In the genomic region with DNA sequence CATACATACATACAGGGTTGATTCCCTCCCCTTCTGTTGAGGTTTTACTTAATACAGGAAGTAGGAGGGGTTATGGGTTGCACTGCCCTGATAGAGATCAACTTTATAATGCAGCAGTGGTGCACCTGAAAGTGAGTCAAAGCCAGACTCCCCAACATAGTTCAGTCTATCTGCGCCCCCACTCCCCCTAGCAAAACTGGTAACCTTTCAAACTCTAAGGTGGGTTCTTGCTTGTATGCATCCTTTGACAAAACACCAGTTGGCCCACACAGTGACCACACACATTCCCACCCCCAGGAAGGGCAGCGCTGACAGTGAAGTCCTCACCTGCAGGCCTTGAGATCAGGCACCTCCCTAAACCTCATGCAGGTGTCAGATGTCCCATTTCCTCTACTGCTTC, we compare ENCODE assay signal across 21 mouse cellular contexts.
A peak's percentile ranks its signal among the peaks of the same experiment; 100 is the strongest.
DNase-seq lines count a peak whose midpoint lies in the region; ATAC-seq lines count a peak whose summit lies in the region.
"Had no signal": no experiment of that assay in that cellular context is flagged by ENCODE, and none has a peak within 500 bp of the region (broad histone marks: within the 10 kb centered on the region; RNA-seq: fewer than 3 reads in every experiment).

No protein-coding gene starts in this region.

- no peak overlapping the region for H3K27ac ChIP-seq in heart, embryonic 10.5 days
- H3K27ac ChIP-seq: embryonic facial prominence, embryonic 13.5 days; hindbrain, embryonic 12.5 days; limb, embryonic 12.5 days; liver, embryonic 13.5 days; midbrain, embryonic 12.5 days; neural tube, embryonic 15.5 days had no signal

- 97% methylated on average over 2 of the region's 2 CpGs for WGBS in heart, embryonic 10.5 days

- H3K4me3 ChIP-seq in heart, embryonic 10.5 days, result no peak overlapping the region
- H3K4me3 ChIP-seq: embryonic facial prominence, embryonic 13.5 days; hindbrain, embryonic 12.5 days; limb, embryonic 12.5 days; liver, embryonic 13.5 days; midbrain, embryonic 12.5 days; neural tube, embryonic 15.5 days had no signal

- no peaks in the 10 kb centered on the region for H3K27me3 ChIP-seq in heart, embryonic 10.5 days (ENCODE audit: insufficient read depth, poor library complexity, severe bottlenecking)
- H3K27me3 ChIP-seq: embryonic facial prominence, embryonic 13.5 days; limb, embryonic 12.5 days; liver, embryonic 13.5 days had no signal

- 0 out of 2 replicates have a peak, but pooled peaks cover 5% of the 10 kb centered on the region for H3K9me3 ChIP-seq in heart, embryonic 10.5 days
- H3K9me3 ChIP-seq: liver, embryonic 13.5 days had no signal

- peak; percentile 56 for DNase-seq in heart, embryonic 10.5 days (ENCODE audit: low spot score)
- no peak for DNase-seq in heart, postnatal 36 days
- peak; percentile 69 for DNase-seq in T-cell, adult 2 months (ENCODE audit: low spot score)
- peak; percentile 40 to 54 for DNase-seq in thymus, postnatal 36 days
- no peak for DNase-seq in right cerebral cortex, postnatal 36 days (ENCODE audit: low spot score in 2 of 2)
- no peak for DNase-seq in right cerebral cortex, postnatal 4 days
- no peak for DNase-seq in adrenal gland, postnatal 36 days
- DNase-seq: adrenal gland, adult 8-10 months; cerebellum, adult 9-11 months; gastrocnemius, postnatal 25 days; kidney, postnatal 36 days; liver, embryonic 13.5 days; lung, embryonic 14.5 days; lung, postnatal 4 days had no signal

- ATAC-seq in megakaryocyte progenitor cell, adult 5-6 weeks (replicated peaks; ENCODE audit: poor library complexity), result peak; percentile 52
- ATAC-seq: forebrain, embryonic 16.5 days had no signal

- H3K4me1 ChIP-seq in heart, embryonic 10.5 days, result peaks cover 13% of the 10 kb centered on the region
- H3K4me1 ChIP-seq: limb, embryonic 12.5 days; liver, embryonic 13.5 days; midbrain, embryonic 12.5 days had no signal

- intact Hi-C loops in heart, postnatal 36 days (cut with DNase I), result loop anchor here (5.0 kb wide), 1 partner anchor 47 kb away; no protein-coding TSS in a partner anchor

- peaks cover 8% of the 10 kb centered on the region; the same call in 1 of the 2 replicates for H3K36me3 ChIP-seq in heart, embryonic 10.5 days
- H3K36me3 ChIP-seq: hindbrain, embryonic 12.5 days; limb, embryonic 12.5 days; liver, embryonic 13.5 days; midbrain, embryonic 12.5 days; neural tube, embryonic 15.5 days had no signal

Comparison
In these comparisons a context has a peak if more than half of its experiments do, and no peak if none do; other contexts are left out.
1. DNase-seq: peak in heart, embryonic 10.5 days (single experiment), T-cell, adult 2 months (single experiment) and thymus, postnatal 36 days (2 of 2); none in heart, postnatal 36 days (0 of 2), right cerebral cortex, postnatal 36 days (0 of 2), right cerebral cortex, postnatal 4 days (single experiment) and adrenal gland, postnatal 36 days (0 of 2).